Mouse (Mus musculus) liver, embryonic 13.5 days (tissue): ENCODE results near the gene Fam45a. TPM values are rescaled to one million over a fixed set of nuclear protein-coding genes. Genes with fewer than 3 reads are reported as not detected.

Source experiments
- ATAC-seq: fragments of 200-750 bp; cut with Nextera tagmentation; 2 replicates; pipeline ENCODE4 v1.8.0; 2017; ENCODE audit warnings: low read depth, mild to moderate bottlenecking, moderate number of reproducible peaks, moderate library complexity
- DNase-seq: peaks from one replicate; pipeline ENCODE4 v3.0.0; 2022
- H3K27ac ChIP-seq: fragments of 300-500 bp; sonication (generic); 2 replicates; pipeline ENCODE4 v1.5.1; 2015; ENCODE audit warnings: moderate library complexity, mild to moderate bottlenecking, inconsistent platforms
- H3K27me3 ChIP-seq: fragments of 300-500 bp; sonication (generic); 2 replicates; pipeline ENCODE4 v1.6.1; 2015; ENCODE audit warnings: mild to moderate bottlenecking, inconsistent platforms
- H3K36me3 ChIP-seq: fragments of 300-500 bp; sonication (generic); 2 replicates; pipeline ENCODE4 v1.6.1; 2015; ENCODE audit warnings: mild to moderate bottlenecking, inconsistent platforms
- H3K4me1 ChIP-seq: fragments of 300-500 bp; sonication (generic); replicated peaks from 2 replicates; pipeline ENCODE4 v1.6.1; 2015; ENCODE audit warnings: inconsistent platforms
- H3K4me2 ChIP-seq: fragments of 300-500 bp; sonication (generic); 2 replicates; pipeline ENCODE4 v1.6.1; 2015; ENCODE audit warnings: inconsistent platforms, mild to moderate bottlenecking, moderate library complexity
- H3K4me3 ChIP-seq: fragments of 300-500 bp; sonication (generic); replicated peaks from 2 replicates; pipeline ENCODE4 v1.5.1; 2015; ENCODE audit warnings: mild to moderate bottlenecking, inconsistent platforms
- H3K9ac ChIP-seq: fragments of 300-500 bp; sonication (generic); 2 replicates; pipeline ENCODE4 v1.6.1; 2015; ENCODE audit warnings: mild to moderate bottlenecking, inconsistent platforms
- H3K9me3 ChIP-seq: fragments of 300-500 bp; sonication (generic); replicated peaks from 2 replicates; pipeline ENCODE4 v1.6.1; 2016; ENCODE audit warnings: inconsistent platforms
- WGBS: fragments of 180-500 bp; shearing (Covaris S2); methylation state at CpG from one replicate; pipeline ENCODE4 v1.1.7; 2015; ENCODE audit not compliant: insufficient replicate concordance; 5-methylcytosine and 5-hydroxymethylcytosine counted together
- polyA plus RNA-seq: library from polyadenylated mRNA; unstranded; fragments of >200 nt; fragmentation: Nextera tagmentation; extraction: Ambion mirVana; gene quantifications from 2 replicates; pipeline ENCODE4 v1.2.1, GENCODE M21; 2015

Gene Fam45a
- polyA plus RNA-seq: 21.9 and 26.8 TPM in 2 replicates

DNA sequence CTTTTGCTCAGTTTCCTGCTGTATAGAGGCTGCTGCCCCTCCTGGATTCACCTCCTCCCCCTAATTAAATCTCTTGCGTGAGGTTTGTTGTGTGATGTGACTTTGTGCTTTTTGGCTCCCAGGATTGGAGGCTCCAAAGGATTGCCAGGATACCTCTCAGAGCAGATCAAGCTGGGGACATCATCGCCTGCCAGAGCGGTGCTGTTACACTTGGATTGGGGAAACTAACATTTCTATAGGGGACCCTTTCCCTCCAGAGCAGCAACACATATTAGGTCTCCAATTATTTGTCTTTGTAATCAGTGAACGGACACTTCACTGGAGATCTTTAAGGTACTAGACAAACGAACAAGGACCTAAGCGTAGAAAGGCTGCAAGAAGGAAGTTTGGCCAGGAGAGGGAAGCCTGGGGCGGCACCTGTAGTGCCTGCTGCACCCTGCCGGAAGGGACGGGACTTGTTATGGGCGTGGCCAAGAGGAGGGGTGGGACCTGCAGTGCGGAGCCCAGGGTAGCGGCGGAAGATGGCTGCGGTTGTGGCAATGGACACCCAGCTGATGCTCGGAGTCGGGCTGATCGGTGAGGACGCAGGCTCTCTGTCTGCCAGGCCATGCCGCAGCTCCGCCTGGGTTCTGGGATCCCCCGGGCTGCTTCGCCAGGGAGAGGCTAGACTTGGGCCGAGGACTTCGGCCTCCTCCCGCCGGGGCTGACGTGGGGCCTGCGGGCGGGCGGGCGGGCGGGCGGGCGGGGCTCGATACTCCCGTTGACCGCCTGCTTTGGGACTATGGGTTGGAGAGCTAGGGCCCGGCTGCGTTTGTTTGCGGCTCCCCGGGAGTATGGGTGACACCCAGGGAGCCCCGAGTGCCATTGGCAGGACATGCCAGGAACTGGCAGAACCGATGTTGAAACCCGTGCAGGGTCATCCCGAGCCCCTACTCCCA is at the start of gene Fam45a:
Fam45a (plus strand) TSS at position 488 of the 938 bp plus-strand sequence.
- no peaks in the 10 kb centered on the region for H3K27me3 ChIP-seq
- peak within 1 kb of the TSS; percentile 82 for H3K4me3 ChIP-seq
- DNase-seq (peak; percentile 92), ATAC-seq (peak; percentile 99)
- 3% methylated on average over 45 of the region's 45 CpGs for WGBS
- peak within 1 kb of the TSS; percentile 89 for H3K27ac ChIP-seq
- peaks cover 19% of the 10 kb centered on the region for H3K36me3 ChIP-seq
- peak within 1 kb of the TSS; percentile 73 for H3K4me2 ChIP-seq
- peak within 1 kb of the TSS; percentile 90 for H3K9ac ChIP-seq
- H3K9me3 ChIP-seq: no peaks in the 10 kb centered on the region
- H3K4me1 ChIP-seq: peaks cover 50% of the 10 kb centered on the region

DNA sequence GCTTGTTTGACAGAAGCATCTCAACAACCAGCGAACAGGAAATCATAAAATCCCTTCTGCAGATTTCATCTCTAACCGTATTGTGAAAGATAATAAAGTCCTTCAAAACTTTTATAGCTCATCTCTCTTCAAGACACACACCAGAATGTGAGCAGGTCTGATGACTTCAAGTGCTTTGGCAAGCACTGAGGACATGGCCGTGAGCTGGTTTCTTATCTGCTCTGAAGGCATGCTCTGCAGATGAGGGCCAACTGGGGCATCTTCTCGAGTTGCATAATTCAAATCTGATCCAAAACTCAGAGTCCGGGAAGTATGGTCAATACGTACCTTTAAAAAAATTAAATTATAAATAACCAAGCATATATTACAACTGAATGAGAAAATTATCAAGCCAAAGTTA is 38.0 kb upstream of the Fam45a start:
- Histone ChIP-seq H3K27me3 (no peaks in the 10 kb centered on the region), H3K27ac (no peak overlapping the region), H3K9me3 (no peaks in the 10 kb centered on the region), H3K4me2 (no peak overlapping the region), H3K36me3 (peaks cover 82% of the 10 kb centered on the region), H3K4me1 (no peaks in the 10 kb centered on the region), H3K9ac (no peak overlapping the region), H3K4me3 (no peak overlapping the region)
- WGBS: 75% methylated on average over 6 of the region's 6 CpGs
- no peak for DNase-seq
- ATAC-seq: no peak

DNA sequence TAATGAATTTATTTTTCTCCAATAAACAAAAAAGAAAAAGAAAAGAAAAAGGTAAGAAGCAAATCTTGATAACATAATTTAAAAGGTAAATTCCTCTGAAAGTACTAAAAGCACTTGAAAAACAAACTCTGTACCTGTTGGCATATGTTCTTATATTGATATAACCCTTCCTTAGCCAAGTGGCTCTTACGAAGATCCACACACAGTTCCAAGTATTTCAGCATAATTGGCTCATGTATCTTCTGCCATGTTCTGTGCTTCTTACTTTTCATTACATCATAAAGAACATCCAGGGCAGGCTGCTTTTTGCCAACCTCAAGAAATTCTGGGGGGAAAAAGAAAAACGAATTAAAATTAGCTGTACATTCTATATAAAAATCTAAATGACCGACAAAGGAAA is 29.4 kb upstream of the Fam45a start:
- Histone ChIP-seq H3K4me1 (peaks cover 39% of the 10 kb centered on the region), H3K4me2 (no peak overlapping the region), H3K9me3 (no peaks in the 10 kb centered on the region), H3K27ac (no peak overlapping the region), H3K4me3 (no peak overlapping the region), H3K36me3 (peaks cover 61% of the 10 kb centered on the region), H3K9ac (no peak overlapping the region), H3K27me3 (no peaks in the 10 kb centered on the region)
- DNase-seq: no peak
- no peak for ATAC-seq
- WGBS: 78% methylated on average over 3 of the region's 3 CpGs

DNA sequence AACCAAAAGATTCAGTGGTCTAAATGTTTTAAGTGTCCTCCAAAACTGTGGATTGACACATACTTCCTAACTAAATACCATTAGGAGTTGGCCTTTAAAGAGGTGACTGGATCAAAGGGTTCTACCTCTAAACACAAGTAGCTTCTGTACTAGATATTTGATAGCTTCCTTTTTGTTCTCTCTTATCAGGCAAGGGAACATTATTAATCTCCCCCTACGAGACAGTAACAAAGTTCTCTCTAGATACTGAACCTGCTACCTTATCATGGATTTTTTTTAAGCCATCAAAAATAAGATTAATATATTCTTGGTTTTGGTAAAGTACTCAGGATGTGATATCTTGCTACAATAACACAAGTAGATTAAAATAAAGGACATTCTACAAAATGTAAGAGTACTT is 26.7 kb upstream of the Fam45a start:
- no peak overlapping the region for H3K27ac ChIP-seq
- H3K4me2 ChIP-seq: no peak overlapping the region
- H3K27me3 ChIP-seq: no peaks in the 10 kb centered on the region
- H3K9me3 ChIP-seq: no peaks in the 10 kb centered on the region
- peaks cover 43% of the 10 kb centered on the region for H3K36me3 ChIP-seq
- 22% methylated on average over 1 of the region's 1 CpGs for WGBS
- H3K9ac ChIP-seq: peak overlapping the region; percentile 10; the same call in 1 of the 2 replicates
- H3K4me3 ChIP-seq: no peak overlapping the region
- no peak for DNase-seq
- peaks cover 52% of the 10 kb centered on the region for H3K4me1 ChIP-seq
- no peak for ATAC-seq

DNA sequence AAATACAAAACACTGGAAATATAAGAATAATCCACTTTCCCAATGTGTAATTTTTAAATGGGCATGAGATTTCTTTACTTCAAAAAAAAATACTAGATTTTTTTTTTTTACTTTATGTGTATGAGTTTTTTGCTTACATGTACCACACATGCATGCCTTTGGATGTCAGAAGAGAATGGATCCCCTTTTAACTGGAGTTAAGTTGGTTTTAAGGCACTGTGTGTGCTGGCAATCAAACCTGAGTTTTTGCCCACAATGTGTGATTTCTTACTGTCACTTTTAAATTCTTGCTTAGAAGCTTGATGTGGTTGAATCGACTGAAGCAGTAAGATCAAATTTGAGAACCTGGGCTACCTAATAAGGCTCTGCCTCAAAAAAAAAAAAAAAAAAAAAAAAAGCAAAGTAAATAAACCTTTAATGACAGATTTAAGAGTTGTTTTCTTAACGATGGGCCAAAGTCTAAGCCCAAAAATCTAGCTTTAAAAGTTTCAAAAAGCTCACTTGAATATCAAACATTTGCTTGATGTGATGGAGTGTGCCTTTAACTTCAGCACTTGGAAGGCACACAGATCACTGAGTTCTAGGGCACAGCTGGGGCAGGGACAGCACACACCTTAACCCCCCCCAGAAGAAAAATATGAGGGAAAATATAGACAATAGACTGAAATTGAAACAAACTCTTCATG is 23.8 kb upstream of the Fam45a start:
- Histone ChIP-seq H3K9me3 (no peaks in the 10 kb centered on the region), H3K36me3 (peaks cover 21% of the 10 kb centered on the region), H3K4me3 (peak overlapping the region; percentile 100), H3K9ac (peak overlapping the region; percentile 100), H3K4me2 (peak overlapping the region; percentile 72), H3K27me3 (no peaks in the 10 kb centered on the region), H3K4me1 (peaks cover 58% of the 10 kb centered on the region), H3K27ac (peak overlapping the region; percentile 58; the same call in 1 of the 2 replicates)
- ATAC-seq (no peak), DNase-seq (no peak)
- 41% methylated on average over 2 of the region's 2 CpGs for WGBS

DNA sequence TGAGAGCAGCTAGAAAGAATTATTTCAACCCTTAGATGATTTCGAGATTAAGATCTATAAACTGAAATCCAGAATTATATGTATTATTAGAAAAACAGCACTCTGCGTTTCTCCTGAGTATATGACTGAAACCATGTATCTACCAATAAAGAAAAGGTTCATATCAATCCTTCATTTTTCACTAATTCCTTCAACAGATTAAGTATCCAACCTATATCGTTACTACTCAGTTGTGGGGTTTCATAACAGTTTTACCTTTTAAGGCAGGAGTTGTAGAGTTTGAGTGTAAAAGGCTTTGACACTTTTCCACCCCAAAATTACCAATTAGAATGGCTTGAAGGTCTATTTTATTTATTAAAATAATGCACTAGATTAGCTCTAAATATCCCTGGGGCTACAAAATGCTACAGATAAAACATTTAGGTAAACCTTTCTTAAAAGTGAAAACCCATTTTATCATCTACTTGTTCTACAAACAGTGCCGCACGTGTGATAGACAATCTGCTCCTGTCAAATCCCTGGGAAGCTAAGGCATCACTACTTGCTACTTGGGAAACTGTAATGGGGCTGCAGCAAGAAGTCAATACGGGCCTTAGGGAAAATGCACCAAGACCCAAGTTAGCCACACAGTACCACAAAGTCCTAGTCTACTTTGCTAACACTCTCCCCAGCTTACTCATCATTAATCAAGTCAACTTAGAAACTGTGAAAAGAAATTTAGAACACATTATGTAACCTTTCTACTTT is 23.0 kb upstream of the Fam45a start:
- DNase-seq (no peak), ATAC-seq (no peak)
- no peaks in the 10 kb centered on the region for H3K9me3 ChIP-seq
- peak overlapping the region; percentile 81 for H3K4me2 ChIP-seq
- 24% methylated on average over 6 of the region's 6 CpGs for WGBS
- H3K9ac ChIP-seq: peak overlapping the region; percentile 100
- H3K36me3 ChIP-seq: peaks cover 16% of the 10 kb centered on the region
- H3K4me1 ChIP-seq: peaks cover 53% of the 10 kb centered on the region
- peak overlapping the region; percentile 100 for H3K4me3 ChIP-seq
- peak overlapping the region; percentile 34; the same call in 1 of the 2 replicates for H3K27ac ChIP-seq
- no peaks in the 10 kb centered on the region for H3K27me3 ChIP-seq

DNA sequence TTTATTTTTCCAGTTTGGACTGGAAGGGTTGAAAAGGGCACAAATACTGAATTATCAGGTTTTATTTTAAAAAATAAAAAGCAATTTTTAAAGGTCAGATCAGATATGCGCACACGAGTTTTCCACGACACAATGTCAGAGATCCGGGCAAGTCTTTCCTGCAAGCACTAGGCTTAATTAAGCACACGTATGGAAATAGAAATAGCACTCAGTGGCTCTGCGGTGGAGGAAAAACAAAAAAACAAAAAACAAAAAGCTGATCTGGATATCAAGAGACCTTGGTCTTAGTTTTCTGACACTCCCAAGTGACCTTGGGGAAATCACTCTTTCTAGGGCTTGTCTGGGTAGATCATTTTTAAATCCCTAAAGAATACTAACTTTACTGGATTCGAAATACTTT is 21.9 kb upstream of the Fam45a start:
- H3K36me3 ChIP-seq: peaks cover 7% of the 10 kb centered on the region
- WGBS: 1% methylated on average over 7 of the region's 7 CpGs
- DNase-seq (no peak), ATAC-seq (no peak)
- peak overlapping the region; percentile 99 for H3K27ac ChIP-seq
- peak overlapping the region; percentile 100 for H3K9ac ChIP-seq
- peak overlapping the region; percentile 100 for H3K4me3 ChIP-seq
- peaks cover 47% of the 10 kb centered on the region for H3K4me1 ChIP-seq
- H3K9me3 ChIP-seq: no peaks in the 10 kb centered on the region
- no peaks in the 10 kb centered on the region for H3K27me3 ChIP-seq
- H3K4me2 ChIP-seq: peak overlapping the region; percentile 95

DNA sequence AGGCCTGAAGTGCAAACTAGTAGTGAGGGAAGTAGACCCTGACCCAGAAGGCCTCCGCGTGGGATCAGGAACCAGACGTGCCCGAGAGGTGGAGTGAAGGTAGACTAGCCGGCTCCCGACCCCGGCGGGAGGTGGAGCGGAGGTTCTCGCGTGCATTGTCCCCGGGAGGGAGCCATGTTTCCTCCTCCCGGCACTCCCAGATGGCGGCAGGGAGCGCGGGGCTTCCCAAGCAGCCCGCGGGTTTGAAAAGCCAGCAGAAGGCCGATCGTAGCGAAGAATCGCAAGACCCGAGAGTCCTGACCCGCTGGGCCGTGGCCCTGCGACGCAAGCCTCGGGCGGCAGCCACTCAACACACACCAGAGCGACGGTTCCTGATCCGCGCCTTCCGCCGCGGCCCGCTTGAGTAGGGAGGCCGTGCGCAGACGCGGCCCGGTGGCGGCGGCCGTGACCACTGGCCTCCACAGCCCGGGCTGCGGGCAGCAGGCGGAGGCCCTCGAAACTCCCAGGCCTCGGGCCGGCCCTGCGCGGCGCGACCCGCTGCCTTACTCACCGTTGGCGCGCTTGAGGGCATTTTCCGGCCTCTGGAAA is 21.4 kb upstream of the Fam45a start:
- H3K27me3 ChIP-seq: no peaks in the 10 kb centered on the region
- peaks cover 4% of the 10 kb centered on the region; the same call in 1 of the 2 replicates for H3K36me3 ChIP-seq
- H3K4me1 ChIP-seq: peaks cover 46% of the 10 kb centered on the region
- peak overlapping the region; percentile 95 for H3K4me2 ChIP-seq
- WGBS: under 1% methylated on average over 60 of the region's 60 CpGs
- H3K27ac ChIP-seq: peak overlapping the region; percentile 99
- peak; percentile 68 for ATAC-seq
- peak overlapping the region; percentile 100 for H3K4me3 ChIP-seq
- peak; percentile 48 for DNase-seq
- H3K9ac ChIP-seq: peak overlapping the region; percentile 100
- H3K9me3 ChIP-seq: no peaks in the 10 kb centered on the region

DNA sequence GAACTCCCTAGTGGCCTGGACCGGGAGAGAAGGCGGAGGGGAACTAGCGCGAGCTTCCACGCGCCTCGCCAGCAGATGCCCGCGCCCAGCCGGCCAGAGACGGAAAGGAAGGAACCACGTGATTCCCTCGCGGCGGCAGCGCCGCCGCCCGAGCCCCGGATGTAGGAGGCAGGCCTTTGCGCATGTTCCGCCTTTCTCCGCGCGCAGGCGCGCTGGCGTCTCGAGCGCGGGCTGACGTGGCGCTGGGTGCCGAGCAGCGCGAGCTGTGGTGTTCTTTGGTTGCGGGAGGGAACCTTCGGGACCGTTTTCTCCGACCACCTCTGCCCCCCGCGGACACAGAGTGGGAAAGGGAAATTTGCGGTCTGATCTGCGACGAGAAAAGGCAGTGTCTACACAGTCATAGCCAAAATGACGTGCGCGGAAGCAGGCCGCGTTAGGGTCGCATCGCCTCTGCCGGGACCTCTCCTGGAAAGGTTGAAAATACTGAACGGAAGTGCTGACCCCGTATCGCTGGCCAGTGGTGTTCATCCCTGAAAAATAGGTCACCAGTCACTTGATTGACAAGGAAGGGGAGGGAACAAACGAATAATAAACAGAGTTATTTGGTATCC is 20.7 kb upstream of the Fam45a start, which contains the start of gene Eif3a:
Eif3a (minus strand) TSS at position 108 of the 611 bp plus-strand sequence.
- peak within 1 kb of the TSS; percentile 95 for H3K4me2 ChIP-seq
- under 1% methylated on average over 57 of the region's 57 CpGs for WGBS
- ATAC-seq (peak; percentile 92), DNase-seq (peak; percentile 92)
- peak within 1 kb of the TSS; percentile 100 for H3K9ac ChIP-seq
- H3K27ac ChIP-seq: peak within 1 kb of the TSS; percentile 99
- H3K4me1 ChIP-seq: peaks cover 49% of the 10 kb centered on the region
- H3K27me3 ChIP-seq: no peaks in the 10 kb centered on the region
- H3K4me3 ChIP-seq: peak within 1 kb of the TSS; percentile 100
- peaks cover 4% of the 10 kb centered on the region; the same call in 1 of the 2 replicates for H3K36me3 ChIP-seq
- H3K9me3 ChIP-seq: no peaks in the 10 kb centered on the region

DNA sequence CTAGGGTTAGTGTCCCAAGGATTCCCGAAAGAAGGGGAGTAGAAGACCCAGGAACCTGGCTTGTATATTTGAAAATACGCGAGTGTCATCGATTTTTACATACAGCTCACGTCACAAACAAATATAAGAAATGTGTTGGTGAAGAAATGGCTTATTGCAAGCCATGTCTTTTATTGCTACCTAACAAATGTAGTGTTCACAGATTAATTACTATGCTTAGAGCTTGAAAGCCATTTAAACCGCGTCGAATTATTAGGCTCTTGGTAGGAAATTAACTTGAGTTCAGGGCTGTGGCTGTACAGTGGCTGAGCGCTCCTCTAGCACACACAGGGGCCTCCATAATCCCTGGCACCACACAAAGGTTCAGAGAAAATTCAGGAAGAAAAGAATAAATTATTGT is 20.2 kb upstream of the Fam45a start:
- peak overlapping the region; percentile 95 for H3K4me2 ChIP-seq
- peaks cover under 1% of the 10 kb centered on the region; the same call in 1 of the 2 replicates for H3K36me3 ChIP-seq
- peak overlapping the region; percentile 100 for H3K9ac ChIP-seq
- 17% methylated on average over 9 of the region's 9 CpGs for WGBS
- peak overlapping the region; percentile 99 for H3K27ac ChIP-seq
- DNase-seq (no peak), ATAC-seq (no peak)
- no peaks in the 10 kb centered on the region for H3K9me3 ChIP-seq
- H3K4me1 ChIP-seq: peaks cover 44% of the 10 kb centered on the region
- no peaks in the 10 kb centered on the region for H3K27me3 ChIP-seq
- peak overlapping the region; percentile 100 for H3K4me3 ChIP-seq
